Mouse (Mus musculus): Measurements from ENCODE around the gene Drg1.

Gene Drg1

DNA sequence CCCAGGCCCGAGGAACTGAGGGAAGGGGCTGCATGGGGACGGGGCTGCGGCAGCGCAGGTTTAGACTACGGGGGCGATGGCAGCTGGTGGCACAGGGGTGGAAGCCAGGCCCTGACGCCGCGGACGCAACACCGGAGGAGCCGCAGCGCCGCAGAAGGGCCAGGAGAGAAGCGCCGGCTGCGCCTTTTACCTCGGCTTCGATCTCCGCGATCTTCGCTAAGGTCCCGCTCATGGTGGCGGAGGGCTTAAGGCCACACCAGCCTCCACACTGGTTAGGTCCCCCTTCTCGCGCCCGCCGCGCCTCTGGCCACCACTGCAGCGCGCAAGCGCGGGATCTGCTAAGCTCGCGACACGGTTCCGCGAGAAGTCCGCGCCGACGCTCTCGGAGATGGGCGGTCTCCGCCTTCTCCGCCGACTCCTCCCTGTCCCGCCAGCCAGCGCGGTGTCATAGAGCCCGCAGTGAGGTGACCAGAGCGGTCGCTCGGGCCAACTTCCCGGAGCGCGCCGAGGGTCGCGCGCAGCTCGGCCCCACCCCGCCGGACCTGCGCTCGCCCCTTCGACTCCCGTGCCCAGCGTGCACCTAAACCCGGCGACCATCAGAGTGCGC, at the start of gene Drg1:
Gene Drg1 (minus strand): TSS at position 337 of the 607 bp plus-strand sequence.
- peak; percentile 88 to 89 for DNase-seq

GRCm38 (mm10) chr11:3314148-3314547, 47.9 kb upstream of the Drg1 start:
- DNase-seq = no peak

GRCm38 (mm10) chr11:3313294-3313693, 47.1 kb upstream of the Drg1 start:
- DNase-seq = peak in 1 of 2 experiments; percentile 59

DNA sequence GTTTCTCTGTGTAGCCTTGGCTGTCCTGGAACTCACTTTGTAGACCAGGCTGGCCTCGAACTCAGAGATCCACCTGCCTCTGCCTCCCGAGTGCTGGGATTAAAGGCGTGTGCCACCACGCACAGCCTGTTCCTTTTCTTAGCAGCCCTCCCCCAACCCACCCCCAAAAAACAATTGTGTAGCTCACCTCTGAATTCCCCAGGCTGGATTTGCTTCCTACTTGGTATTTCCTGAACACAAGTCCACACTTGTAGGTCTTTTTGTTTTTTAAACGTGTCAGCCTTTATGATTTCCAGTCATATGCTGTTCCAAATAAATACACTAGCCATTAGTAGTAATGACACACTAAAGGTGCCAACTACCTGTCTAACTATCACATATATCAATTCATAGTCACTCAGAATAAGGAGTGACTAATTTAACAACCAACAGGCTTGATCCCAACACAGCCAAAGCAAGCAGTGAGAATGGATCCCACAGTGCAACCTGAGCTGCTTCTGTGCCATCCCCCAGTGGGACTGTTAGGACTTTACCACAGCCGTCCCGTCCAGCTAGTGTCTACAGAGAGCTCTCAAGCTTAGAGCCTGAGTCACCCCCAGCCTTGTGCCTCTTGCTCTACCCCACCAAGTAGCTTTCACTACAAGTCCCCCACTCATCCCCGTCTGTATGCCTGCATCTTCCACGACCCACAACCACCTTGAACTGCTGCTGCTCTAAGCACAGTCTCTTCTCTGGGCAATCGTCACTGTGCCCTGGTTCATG, 45.6 kb upstream of the Drg1 start:
- DNase-seq = no peak

GRCm38 (mm10) chr11:3310789-3311585, 44.8 kb upstream of the Drg1 start:
- DNase-seq = peak in 1 of 2 experiments; percentile 56

- DNase-seq = peak in 1 of 2 experiments; percentile 57
Measured at GRCm38 (mm10) chr11:3309884-3310283, 43.7 kb upstream of the Drg1 start.

DNA sequence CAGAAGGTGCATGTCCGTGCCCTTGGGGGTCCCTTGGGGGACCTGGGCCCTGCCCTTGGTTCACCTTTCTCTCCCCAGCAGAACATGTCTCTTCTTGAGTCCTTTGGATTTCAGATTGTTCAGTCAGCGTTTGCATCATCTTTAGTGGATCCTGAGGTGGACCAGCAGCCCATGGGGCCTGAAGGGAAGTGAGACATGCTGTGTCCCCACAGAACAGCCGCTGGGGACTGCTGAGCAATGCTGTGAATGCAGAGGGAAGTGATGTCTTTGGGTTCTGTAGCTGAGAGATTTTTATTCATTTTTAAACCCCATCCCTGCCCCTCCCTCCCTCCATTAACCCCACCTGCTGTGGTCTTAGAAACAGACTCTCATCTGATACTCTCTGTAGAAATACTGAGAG, 41.7 kb upstream of the Drg1 start:
- no peak for DNase-seq

DNA sequence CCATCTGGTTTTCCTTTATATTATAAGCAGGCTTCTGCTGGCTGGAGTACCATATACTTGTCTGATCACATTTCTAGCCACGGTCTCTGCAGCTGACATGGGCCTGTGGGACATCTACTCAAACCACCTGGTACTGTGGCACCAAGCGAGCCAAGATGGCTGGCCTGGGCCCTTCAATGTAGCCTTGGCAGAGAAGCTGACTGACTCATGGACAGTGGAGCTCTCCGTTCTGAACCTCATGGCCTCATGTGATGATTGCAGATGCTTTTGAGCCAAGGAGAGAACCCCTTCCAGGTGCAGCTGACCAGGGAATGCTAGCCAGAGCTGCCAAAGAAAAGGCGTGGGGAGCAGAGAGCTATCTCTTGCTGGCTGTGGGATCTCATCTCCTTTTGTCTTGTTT, 39.6 kb upstream of the Drg1 start:
- DNase-seq = no peak

GRCm38 (mm10) chr11:3302792-3303191, 36.6 kb upstream of the Drg1 start:
- DNase-seq = no peak

DNA sequence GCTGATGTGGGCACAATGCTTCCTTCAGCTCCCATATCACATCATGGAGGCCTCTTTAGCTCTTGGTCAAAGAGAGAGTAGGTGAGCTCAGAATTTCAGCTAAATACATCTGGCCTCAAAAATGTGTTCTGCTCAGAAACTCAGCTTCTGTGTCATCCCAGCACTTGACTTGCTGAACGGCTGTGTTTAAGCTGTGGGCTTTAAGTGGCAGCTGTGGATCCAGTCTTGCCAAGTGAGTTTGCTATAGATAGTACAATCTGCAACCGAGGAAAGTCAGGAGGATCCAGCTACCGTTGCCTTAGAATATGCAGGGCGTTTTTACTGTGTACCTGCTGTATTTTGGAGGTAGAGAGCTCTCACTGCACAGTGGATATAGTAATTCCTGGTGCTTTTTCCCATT, 36.2 kb upstream of the Drg1 start:
- no peak for DNase-seq

DNA sequence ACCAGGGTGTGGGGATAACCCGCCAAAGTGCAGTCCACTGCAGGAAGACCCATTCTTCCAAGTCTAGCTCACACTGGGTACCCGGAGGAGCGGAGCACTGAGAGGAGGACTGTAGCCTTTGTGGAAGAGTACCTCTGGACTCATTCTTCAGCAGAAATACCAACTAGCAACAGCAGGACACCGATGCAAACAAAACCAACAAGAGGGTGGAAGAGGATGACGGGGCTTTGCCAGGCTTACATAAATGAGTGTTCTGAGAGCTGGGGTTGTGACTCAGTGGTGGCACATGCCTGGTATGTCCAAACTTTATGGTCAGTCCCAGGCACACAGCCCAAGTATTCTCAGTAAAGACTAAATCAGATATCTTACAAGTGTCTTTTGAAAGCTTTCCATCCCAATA, 34.9 kb upstream of the Drg1 start:
- no peak for DNase-seq

- DNase-seq = no peak
Measured at GRCm38 (mm10) chr11:3298813-3299185, 32.6 kb upstream of the Drg1 start.

GRCm38 (mm10) chr11:3297871-3298812, 31.9 kb upstream of the Drg1 start:
- no peak for DNase-seq

DNA sequence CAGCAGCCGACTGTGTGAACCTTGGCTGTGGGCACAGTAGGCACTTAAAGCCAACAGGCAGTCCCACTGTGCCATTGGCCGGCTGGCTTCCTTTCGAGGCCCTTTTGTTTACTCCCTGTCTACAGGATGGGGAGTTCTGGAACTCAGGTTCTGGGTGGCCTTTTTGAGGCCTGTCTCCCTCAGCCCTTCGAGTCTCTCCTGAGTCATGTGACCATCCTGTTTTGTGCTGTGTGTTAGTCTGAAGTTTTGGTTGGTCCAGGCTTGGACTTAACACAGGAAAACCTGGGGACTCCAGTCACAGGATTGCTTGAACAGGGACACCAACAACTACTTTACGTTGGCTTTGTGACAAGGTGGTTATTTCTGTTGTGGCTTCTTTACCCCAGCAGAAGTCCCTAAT, 29.8 kb upstream of the Drg1 start:
- DNase-seq = no peak

DNA sequence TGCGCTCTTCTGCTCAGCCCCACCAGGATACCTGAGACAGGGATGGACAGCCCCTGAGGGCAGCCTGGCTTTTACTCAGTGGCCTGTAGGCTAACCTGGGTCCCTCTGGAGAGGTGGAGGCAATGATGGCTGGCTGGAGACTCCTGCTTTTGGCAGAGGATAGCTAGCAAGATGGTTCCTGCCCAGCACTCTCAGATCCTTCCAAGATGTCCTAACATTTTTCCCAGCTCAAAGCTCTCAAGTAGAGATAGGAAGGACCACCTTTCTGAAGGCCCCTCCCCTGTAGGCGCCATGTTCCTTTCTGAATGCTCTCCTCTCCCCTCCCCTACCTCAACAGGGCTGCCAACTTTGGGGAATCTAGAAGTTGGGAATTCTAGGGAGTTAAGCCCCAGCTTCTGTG, 28.4 kb upstream of the Drg1 start:
- DNase-seq = no peak

- DNase-seq = no peak
Measured at GRCm38 (mm10) chr11:3293361-3293760, 27.1 kb upstream of the Drg1 start.

- DNase-seq = no peak
Measured at GRCm38 (mm10) chr11:3292711-3293249, 26.6 kb upstream of the Drg1 start.

DNA sequence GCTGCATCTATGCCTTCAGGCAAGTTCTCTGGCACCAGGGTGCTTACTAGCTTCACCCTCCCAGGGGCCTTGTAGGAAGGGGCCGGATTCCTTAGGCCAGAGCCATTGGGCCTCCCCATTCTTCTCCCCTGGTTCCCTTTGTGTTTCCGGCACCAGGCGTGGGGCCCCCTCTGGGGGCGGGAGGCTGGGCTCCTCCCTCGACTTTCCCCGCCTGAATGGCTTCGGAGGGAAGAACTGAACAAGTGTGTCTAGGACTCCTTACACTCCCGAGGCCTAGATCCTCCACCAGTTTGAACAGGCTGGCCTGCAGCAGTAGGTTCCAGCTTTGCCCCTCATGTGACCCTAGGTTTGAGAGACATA, 25.8 kb upstream of the Drg1 start:
- peak; percentile 68 to 76 for DNase-seq

DNA sequence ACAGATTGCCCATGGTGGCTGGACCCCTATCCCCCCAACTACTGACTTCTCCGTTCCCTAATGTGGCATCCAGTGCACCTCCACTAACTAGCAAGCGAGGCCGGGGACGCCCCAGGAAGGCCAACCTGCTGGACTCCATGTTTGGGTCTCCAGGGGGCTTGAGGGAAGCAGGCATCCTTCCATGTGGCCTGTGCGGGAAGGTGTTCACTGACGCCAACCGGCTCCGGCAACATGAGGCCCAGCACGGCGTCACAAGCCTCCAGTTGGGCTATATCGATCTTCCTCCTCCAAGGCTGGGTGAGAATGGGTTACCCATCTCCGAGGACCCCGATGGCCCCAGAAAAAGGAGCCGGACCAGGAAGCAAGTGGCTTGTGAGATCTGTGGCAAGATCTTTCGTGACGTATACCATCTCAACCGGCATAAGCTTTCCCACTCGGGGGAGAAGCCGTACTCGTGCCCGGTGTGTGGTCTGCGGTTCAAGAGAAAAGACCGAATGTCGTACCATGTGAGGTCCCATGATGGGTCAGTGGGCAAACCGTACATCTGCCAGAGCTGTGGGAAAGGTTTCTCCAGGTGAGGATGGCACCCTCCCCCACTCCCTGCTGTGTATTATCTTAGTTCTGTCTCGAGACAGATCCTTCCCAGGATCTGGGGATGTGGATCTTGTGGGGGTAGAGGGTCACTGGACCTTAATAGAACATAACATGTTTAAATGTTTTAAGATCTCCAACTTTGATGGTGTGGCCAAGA, 25.3 kb upstream of the Drg1 start:
- peak in 1 of 2 experiments; percentile 55 for DNase-seq

GRCm38 (mm10) chr11:3290640-3291310, 24.6 kb upstream of the Drg1 start:
- DNase-seq = peak; percentile 56 to 65

Measured in thymus, adult 18-20 months (tissue).